Mouse (Mus musculus): ENCODE data around the gene Cnot6.

GRCm38 (mm10) chr11:49742248-49742647 lies 29.7 kb upstream of the Cnot6 start:
- TF ChIP-seq FLI1 (IDR thresholded peaks at IDR 0.05; ENCODE audit: low read length) = no peak
- no peak for TF ChIP-seq GATA1 (IDR thresholded peaks at IDR 0.05; ENCODE audit: borderline replicate concordance, low read length)

All from megakaryocyte, embryonic 14.5 days (primary cell).